Comparison of ENCODE assay signal across 18 mouse cellular contexts in the genomic region with DNA sequence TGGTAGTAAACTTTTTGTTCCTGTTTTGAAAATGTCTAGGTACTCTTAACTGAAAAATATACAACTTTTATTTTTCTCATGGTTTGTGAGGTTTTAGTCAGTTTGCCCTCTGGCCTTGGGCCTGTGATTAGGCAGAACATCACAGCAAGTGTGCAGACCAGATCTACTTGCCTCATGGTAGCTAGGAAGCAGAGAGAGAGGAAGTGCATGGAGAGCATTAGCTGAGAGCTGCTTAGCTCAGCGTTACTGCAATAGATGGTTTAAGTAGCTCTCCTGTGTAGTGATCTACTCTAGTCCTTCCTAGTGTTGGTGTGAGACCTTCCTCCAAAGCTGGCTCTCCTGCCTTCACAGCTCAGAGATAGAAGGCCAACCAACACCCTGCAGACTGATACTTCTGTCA. TPM values are rescaled to one million over a fixed set of nuclear protein-coding genes. Genes with fewer than 3 reads are reported as not detected.
"Had no signal": no experiment of that assay in that cellular context is flagged by ENCODE, and none has a peak within 500 bp of the region (broad histone marks: within the 10 kb centered on the region; RNA-seq: fewer than 3 reads in every experiment).

No protein-coding gene starts in this region.

RNA-seq across cellular contexts. Expression of a gene that starts 11.3 kb away (rescaled TPM):
- polyA plus RNA-seq: liver, embryonic 15.5 days; liver, postnatal 0 days; lung, adult 2 months; lung, embryonic 15.5 days; lung, postnatal 0 days; macrophage; midbrain, embryonic 10.5 days; midbrain, embryonic 12.5 days; midbrain, embryonic 14.5 days; midbrain, embryonic 16.5 days; myocyte; neural tube, embryonic 11.5 days; neural tube, embryonic 13.5 days; neural tube, embryonic 15.5 days; small intestine, adult 2 months; stomach, embryonic 14.5 days; stomach, embryonic 16.5 days; thymus, postnatal 0 days had no signal

RNA-seq across cellular contexts. Expression of a gene that starts 23.3 kb away (rescaled TPM):
- polyA plus RNA-seq: liver, embryonic 15.5 days; liver, postnatal 0 days; lung, adult 2 months; lung, embryonic 15.5 days; lung, postnatal 0 days; macrophage; midbrain, embryonic 10.5 days; midbrain, embryonic 12.5 days; midbrain, embryonic 14.5 days; midbrain, embryonic 16.5 days; myocyte; neural tube, embryonic 11.5 days; neural tube, embryonic 13.5 days; neural tube, embryonic 15.5 days; stomach, embryonic 14.5 days had no signal

RNA-seq across cellular contexts. Expression of a gene that starts 37.2 kb away (rescaled TPM):
- polyA plus RNA-seq: liver, embryonic 15.5 days; liver, postnatal 0 days; lung, adult 2 months; lung, embryonic 15.5 days; lung, postnatal 0 days; macrophage; midbrain, embryonic 10.5 days; midbrain, embryonic 12.5 days; midbrain, embryonic 14.5 days; midbrain, embryonic 16.5 days; myocyte; neural tube, embryonic 11.5 days; neural tube, embryonic 13.5 days; neural tube, embryonic 15.5 days; small intestine, adult 2 months; stomach, embryonic 14.5 days; stomach, embryonic 16.5 days; thymus, postnatal 0 days had no signal
